Mouse (Mus musculus) neural tube, embryonic 14.5 days (tissue): ENCODE data around the gene Mapk10. TPM values are rescaled to one million over a fixed set of nuclear protein-coding genes. Genes with fewer than 3 reads are reported as not detected.
"Not testable (repeated sequence)": the region's sequence is repeated elsewhere in the genome, so short reads cannot be mapped to it uniquely, and the experiment has no call there.

ENCODE experiments used
- ATAC-seq: fragments of 200-750 bp; cut with Nextera tagmentation; 2 replicates; pipeline ENCODE4 v1.8.0; 2017; ENCODE audit warnings: low read depth, mild to moderate bottlenecking, moderate TSS enrichment, moderate library complexity
- H3K27ac ChIP-seq: fragments of 300-500 bp; sonication (generic); 2 replicates; pipeline ENCODE4 v1.5.1; 2014; ENCODE audit warnings: low read depth, mild to moderate bottlenecking, control low read depth, low read length, moderate library complexity, mixed read lengths
- H3K27me3 ChIP-seq: fragments of 300-500 bp; sonication (generic); 2 replicates; pipeline ENCODE4 v1.6.1; 2014; ENCODE audit warnings: low read length; ENCODE audit not compliant: control insufficient read depth, insufficient read depth
- H3K36me3 ChIP-seq: fragments of 300-500 bp; sonication (generic); 2 replicates; pipeline ENCODE4 v1.6.1; 2014; ENCODE audit warnings: low read length, mixed read lengths; ENCODE audit not compliant: control insufficient read depth, insufficient read depth
- H3K4me1 ChIP-seq: fragments of 300-500 bp; sonication (generic); 2 replicates; pipeline ENCODE4 v1.6.1; 2014; ENCODE audit warnings: low read length; ENCODE audit not compliant: control insufficient read depth, insufficient read depth
- H3K4me2 ChIP-seq: fragments of 300-500 bp; sonication (generic); 2 replicates; pipeline ENCODE4 v1.6.1; 2014; ENCODE audit warnings: mild to moderate bottlenecking, low read depth, low read length, control low read depth
- H3K4me3 ChIP-seq: fragments of 300-500 bp; sonication (generic); 2 replicates; pipeline ENCODE4 v1.5.1; 2014; ENCODE audit warnings: low read depth, low read length, control low read depth, mixed read lengths
- H3K9ac ChIP-seq: fragments of 300-500 bp; sonication (generic); replicated peaks from 2 replicates; pipeline ENCODE4 v1.6.1; 2014; ENCODE audit warnings: low read depth, mild to moderate bottlenecking, control low read depth, low read length, mixed read lengths
- H3K9me3 ChIP-seq: fragments of 300-500 bp; sonication (generic); 2 replicates; pipeline ENCODE4 v1.6.1; 2016; ENCODE audit warnings: low read length; ENCODE audit not compliant: control insufficient read depth
- WGBS: fragments of 180-500 bp; shearing (Covaris S2); extraction: QIAGEN DNeasy Blood & Tissue Kit; methylation state at CpG from one replicate; pipeline ENCODE4 v1.1.7; 2014; 5-methylcytosine and 5-hydroxymethylcytosine counted together
- polyA plus RNA-seq: library from polyadenylated mRNA; unstranded; fragments of >200 nt; fragmentation: Nextera tagmentation; extraction: Ambion mirVana; gene quantifications from 2 replicates; pipeline ENCODE4 v1.2.1, GENCODE M21; 2014

The Mapk10 gene
- polyA plus RNA-seq, 1 experiment from 2014 or later: 115 TPM

- H3K27me3 ChIP-seq: no peaks in the 10 kb centered on the region
- WGBS: 69% methylated on average over 5 of the region's 5 CpGs
- H3K4me3 ChIP-seq: no peak overlapping the region
- no peak overlapping the region for H3K9ac ChIP-seq
- no peak overlapping the region for H3K4me2 ChIP-seq
- no peaks in the 10 kb centered on the region for H3K9me3 ChIP-seq
- ATAC-seq: no peak
- no peaks in the 10 kb centered on the region for H3K36me3 ChIP-seq
- H3K27ac ChIP-seq: no peak overlapping the region
- H3K4me1 ChIP-seq: no peaks in the 10 kb centered on the region
Measured at GRCm38 (mm10) chr5:102901176-102901575, 310.0 kb downstream of the Mapk10 start.

- 75% methylated on average over 6 of the region's 6 CpGs for WGBS
- Histone ChIP-seq H3K4me1 (no peaks in the 10 kb centered on the region), H3K27me3 (no peaks in the 10 kb centered on the region), H3K4me3 (no peak overlapping the region), H3K4me2 (no peak overlapping the region), H3K9me3 (no peaks in the 10 kb centered on the region), H3K9ac (no peak overlapping the region), H3K36me3 (no peaks in the 10 kb centered on the region), H3K27ac (no peak overlapping the region)
- ATAC-seq: no peak
Measured at GRCm38 (mm10) chr5:102899680-102900215, 311.4 kb downstream of the Mapk10 start.

GRCm38 (mm10) chr5:102898301-102898700 is 312.8 kb downstream of the Mapk10 start:
- no peaks in the 10 kb centered on the region for H3K4me1 ChIP-seq
- 98% methylated on average over 4 of the region's 4 CpGs for WGBS
- no peak for ATAC-seq
- no peaks in the 10 kb centered on the region for H3K9me3 ChIP-seq
- H3K4me3 ChIP-seq: no peak overlapping the region
- no peaks in the 10 kb centered on the region for H3K27me3 ChIP-seq
- no peak overlapping the region for H3K9ac ChIP-seq
- no peak overlapping the region for H3K27ac ChIP-seq
- H3K4me2 ChIP-seq: no peak overlapping the region
- H3K36me3 ChIP-seq: no peaks in the 10 kb centered on the region

- H3K9ac ChIP-seq: no peak overlapping the region
- no peak overlapping the region for H3K4me3 ChIP-seq
- H3K4me1 ChIP-seq: peaks cover 6% of the 10 kb centered on the region
- ATAC-seq: no peak
- 96% methylated on average over 11 of the region's 11 CpGs for WGBS
- no peaks in the 10 kb centered on the region for H3K36me3 ChIP-seq
- no peak overlapping the region for H3K4me2 ChIP-seq
- H3K9me3 ChIP-seq: no peaks in the 10 kb centered on the region
- no peak overlapping the region for H3K27ac ChIP-seq
- H3K27me3 ChIP-seq: no peaks in the 10 kb centered on the region
Measured at GRCm38 (mm10) chr5:102892226-102892625, 318.9 kb downstream of the Mapk10 start.

GRCm38 (mm10) chr5:102889163-102889488 is 322.0 kb downstream of the Mapk10 start:
- H3K27ac ChIP-seq: peak overlapping the region; percentile 71
- no peaks in the 10 kb centered on the region for H3K36me3 ChIP-seq
- no peak overlapping the region for H3K4me3 ChIP-seq
- no peaks in the 10 kb centered on the region for H3K9me3 ChIP-seq
- H3K27me3 ChIP-seq: no peaks in the 10 kb centered on the region
- H3K4me2 ChIP-seq: no peak overlapping the region
- WGBS: 75% methylated on average over 2 of the region's 2 CpGs
- H3K4me1 ChIP-seq: peaks cover 6% of the 10 kb centered on the region
- ATAC-seq: peak; percentile 44; the same call in 1 of the 2 replicates
- H3K9ac ChIP-seq: 0 out of 2 replicates have a peak overlapping the region, but pooled peaks have one; percentile 16

GRCm38 (mm10) chr5:102888482-102889162 is 322.5 kb downstream of the Mapk10 start:
- WGBS: 49% methylated on average over 14 of the region's 14 CpGs
- H3K9me3 ChIP-seq: no peaks in the 10 kb centered on the region
- peak overlapping the region; percentile 71 for H3K27ac ChIP-seq
- ATAC-seq: peak; percentile 84
- H3K4me2 ChIP-seq: peak overlapping the region; percentile 18; the same call in 1 of the 2 replicates
- peak overlapping the region; percentile 16; the same call in 1 of the 2 replicates for H3K9ac ChIP-seq
- H3K4me1 ChIP-seq: peaks cover 6% of the 10 kb centered on the region
- H3K27me3 ChIP-seq: no peaks in the 10 kb centered on the region
- H3K36me3 ChIP-seq: no peaks in the 10 kb centered on the region
- no peak overlapping the region for H3K4me3 ChIP-seq

GRCm38 (mm10) chr5:102875628-102876027 is 335.5 kb downstream of the Mapk10 start:
- Histone ChIP-seq H3K27me3 (no peaks in the 10 kb centered on the region), H3K9me3 (no peaks in the 10 kb centered on the region), H3K4me1 (no peaks in the 10 kb centered on the region), H3K27ac (no peak overlapping the region), H3K4me3 (no peak overlapping the region), H3K9ac (no peak overlapping the region), H3K4me2 (no peak overlapping the region), H3K36me3 (no peaks in the 10 kb centered on the region)
- WGBS: 80% methylated on average over 16 of the region's 16 CpGs
- ATAC-seq: no peak

- Histone ChIP-seq H3K4me2 (no peak overlapping the region), H3K9ac (no peak overlapping the region), H3K27ac (no peak overlapping the region), H3K4me3 (no peak overlapping the region), H3K27me3 (no peaks in the 10 kb centered on the region), H3K9me3 (no peaks in the 10 kb centered on the region), H3K36me3 (no peaks in the 10 kb centered on the region), H3K4me1 (no peaks in the 10 kb centered on the region)
- ATAC-seq: peak; percentile 38; the same call in 1 of the 2 replicates
- 51% methylated on average over 11 of the region's 11 CpGs for WGBS
Measured at GRCm38 (mm10) chr5:102874605-102875298, 336.4 kb downstream of the Mapk10 start.

- H3K27ac ChIP-seq, ATAC-seq, H3K4me2 ChIP-seq, H3K9ac ChIP-seq, H3K9me3 ChIP-seq, H3K36me3 ChIP-seq, H3K4me3 ChIP-seq, H3K4me1 ChIP-seq, H3K27me3 ChIP-seq: not testable (repeated sequence)
- WGBS: 88% methylated on average over 8 of the region's 9 CpGs
Measured at GRCm38 (mm10) chr5:102872996-102873395, 338.1 kb downstream of the Mapk10 start.
